Mouse (Mus musculus): ENCODE data around the gene Cyp2c39. TPM values are rescaled to one million over a fixed set of nuclear protein-coding genes. Genes with fewer than 3 reads are reported as not detected.
"Not testable (repeated sequence)": the region's sequence is repeated elsewhere in the genome, so short reads cannot be mapped to it uniquely, and the experiment has no call there.

Gene Cyp2c39
- not detected for polyA plus RNA-seq (2017; shearing (Covaris generic))

DNA sequence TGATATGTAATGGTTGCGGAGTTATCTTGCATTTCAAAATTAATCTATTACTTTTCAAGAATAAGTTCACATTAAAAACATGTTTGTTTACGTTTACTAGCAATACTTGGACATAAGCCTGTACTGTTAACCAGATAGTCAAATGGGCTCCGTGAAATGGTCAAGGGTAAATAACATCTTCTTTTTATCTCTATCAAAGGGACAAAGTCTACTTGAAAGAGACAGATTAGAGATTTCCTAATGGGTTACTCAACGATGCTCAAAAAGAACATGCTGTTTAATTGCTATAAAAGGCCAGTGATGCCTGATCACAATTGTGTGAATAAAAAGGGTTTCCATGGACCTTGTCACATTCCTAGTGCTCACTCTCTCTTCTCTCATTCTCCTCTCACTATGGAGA is at the start of gene Cyp2c39:
Cyp2c39 (plus strand) TSS at position 329 of the 400 bp plus-strand sequence.
- ATAC-seq: no peak

DNA sequence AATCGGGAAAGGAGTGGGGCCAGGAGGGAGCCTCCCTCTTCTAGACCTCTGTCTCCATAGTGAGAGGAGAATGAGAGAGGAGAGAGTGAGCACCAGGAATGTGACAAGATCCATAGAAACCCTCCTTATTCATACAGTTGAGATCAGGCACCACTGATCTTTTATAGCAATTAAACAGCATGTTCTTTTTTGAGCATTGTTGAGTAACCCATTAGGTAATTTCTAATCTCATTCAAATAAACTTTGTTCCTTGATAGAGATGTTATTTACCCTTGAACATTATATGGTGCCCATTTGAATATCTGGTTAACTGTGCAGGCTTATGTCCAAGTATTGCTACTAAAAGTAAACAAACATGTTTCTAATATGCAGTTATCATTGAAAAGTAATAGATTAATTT is 47.7 kb upstream of the Cyp2c39 start, which contains the start of gene Cyp2c38:
Cyp2c38 (minus strand) TSS at position 135 of the 400 bp plus-strand sequence.
- ATAC-seq: no peak

DNA sequence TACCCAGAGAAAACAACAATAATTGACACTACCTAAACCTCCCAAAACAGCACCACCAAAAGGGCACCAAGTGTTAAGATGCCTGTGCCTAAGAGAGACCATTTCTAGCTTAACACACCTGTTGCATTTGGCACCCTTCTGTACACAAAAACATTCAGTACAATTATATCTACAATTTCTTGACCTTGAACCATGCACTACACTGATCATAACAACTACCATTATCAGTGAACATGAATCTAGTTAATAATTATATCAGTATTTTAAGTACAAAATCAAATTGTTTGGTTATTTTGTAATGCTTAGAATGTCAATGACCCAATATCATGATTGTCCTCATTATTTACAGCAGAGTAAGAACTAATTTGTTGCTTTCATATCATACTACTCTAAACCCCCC is 46.7 kb upstream of the Cyp2c39 start:
- ATAC-seq: no peak

DNA sequence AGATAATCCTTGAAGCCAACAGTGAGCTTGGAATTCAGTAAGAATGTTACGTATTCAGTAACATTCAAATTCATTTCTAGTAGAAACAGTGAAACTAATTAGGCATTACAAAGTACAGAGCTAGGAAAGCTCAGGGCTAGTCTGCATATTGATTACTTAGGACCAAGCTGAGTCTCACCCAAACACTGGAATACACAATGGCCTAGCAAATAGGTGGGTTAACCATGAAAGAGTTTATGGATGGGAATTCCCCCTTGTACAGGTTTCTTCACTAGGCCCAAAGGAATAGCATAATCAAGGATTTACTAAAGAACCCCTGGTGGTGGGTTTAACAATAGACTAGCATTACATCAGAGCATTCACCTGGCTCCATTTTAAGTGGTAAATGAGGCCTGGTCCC is 26.7 kb upstream of the Cyp2c39 start:
- not testable (repeated sequence) for ATAC-seq

DNA sequence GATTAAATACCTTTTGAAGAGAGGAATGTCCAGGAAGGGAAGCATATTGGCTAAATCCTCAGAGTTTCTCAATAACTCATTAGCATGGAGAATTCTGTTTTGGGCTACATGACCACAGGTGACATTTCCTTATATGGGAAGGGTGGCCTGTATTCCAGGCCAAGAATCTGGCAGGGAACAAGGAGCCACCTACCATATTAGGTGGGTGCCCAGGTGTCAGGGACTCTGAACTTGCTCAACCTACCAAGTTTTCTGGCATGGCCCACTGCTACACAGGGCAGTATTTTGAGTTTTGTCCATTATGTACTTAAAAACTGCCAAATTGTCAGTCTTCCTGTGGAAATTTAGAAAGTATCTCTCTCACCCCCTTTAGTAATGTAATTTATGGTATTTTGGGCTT is 4.3 kb upstream of the Cyp2c39 start:
- ATAC-seq: no peak

GRCm38 (mm10) chr19:39509533-39509932 is 1.1 kb upstream of the Cyp2c39 start:
- ATAC-seq: no peak

Other genes starting within 250 kb of the Cyp2c39 start
- gene Cyp2c29, start 241.5 kb upstream of the Cyp2c39 start, polyA plus RNA-seq (2017; shearing (Covaris generic)): not detected
- gene Cyp2c38, start 47.8 kb upstream of the Cyp2c39 start, polyA plus RNA-seq (2017; shearing (Covaris generic)): not detected
- not detected for gene Cyp2c67, start 138.2 kb downstream of the Cyp2c39 start, polyA plus RNA-seq (2017; shearing (Covaris generic))
- gene Cyp2c68, start 230.2 kb downstream of the Cyp2c39 start, polyA plus RNA-seq (2017; shearing (Covaris generic)): not detected